Mouse (Mus musculus) left cerebral cortex, postnatal 4 days (tissue): ENCODE measurements at regions not wholly inside any gene's neighbourhood (a gene's known extent, or its start where the extent isn't known, plus 50 kb on each side); places are given as distances from the start of the nearest gene placed in this dataset.
A peak's percentile ranks its signal among the peaks of the same experiment; 100 is the strongest.

Source experiments
- DNase-seq: peaks from one replicate; pipeline ENCODE4 v3.0.0-alpha.2; 2022
- intact Hi-C: fragments of 180-260 bp; cut with DNase I; formaldehyde crosslinking; loops from one replicate; pipeline ENCODE4 v1.15.1; 2025

GRCm38 (mm10) chr8:34709911-34710733 lies 598.6 kb upstream of the Gm10131 start:
- intact Hi-C loops: no loop called here
- peak; percentile 42 for DNase-seq

- DNase-seq: peak; percentile 57
- intact Hi-C loops: no loop called here
Measured at GRCm38 (mm10) chr8:34709316-34709715, 597.8 kb upstream of the Gm10131 start.

- peak; percentile 57 for DNase-seq
- intact Hi-C loops: no loop called here
Measured at GRCm38 (mm10) chr8:34703351-34703750, 591.8 kb upstream of the Gm10131 start.

GRCm38 (mm10) chr8:34702806-34703205 lies 591.3 kb upstream of the Gm10131 start:
- intact Hi-C loops: no loop called here
- no peak for DNase-seq

GRCm38 (mm10) chr8:34699015-34699414 lies 587.5 kb upstream of the Gm10131 start:
- intact Hi-C loops: no loop called here

GRCm38 (mm10) chr8:34696365-34696764 lies 584.8 kb upstream of the Gm10131 start:
- DNase-seq: no peak
- intact Hi-C loops: no loop called here

More at GRCm38 (mm10) chr8:34699015-34699414, 587.5 kb upstream of the Gm10131 start:
- no peak for DNase-seq

GRCm38 (mm10) chr8:34692606-34693005 lies 581.1 kb upstream of the Gm10131 start:
- intact Hi-C loops: no loop called here
- DNase-seq: no peak

- intact Hi-C loops: no loop called here
- no peak for DNase-seq
Measured at GRCm38 (mm10) chr8:34691776-34692175, 580.2 kb upstream of the Gm10131 start.

GRCm38 (mm10) chr8:34689825-34690493 lies 578.4 kb upstream of the Gm10131 start:
- no peak for DNase-seq
- intact Hi-C loops: no loop called here

- intact Hi-C loops: no loop called here
Measured at GRCm38 (mm10) chr8:34689049-34689824, 577.7 kb upstream of the Gm10131 start.

GRCm38 (mm10) chr8:34688396-34689048 lies 577.0 kb upstream of the Gm10131 start:
- intact Hi-C loops: no loop called here
- no peak for DNase-seq

More at GRCm38 (mm10) chr8:34689049-34689824, 577.7 kb upstream of the Gm10131 start:
- no peak for DNase-seq

- intact Hi-C loops: no loop called here
- no peak for DNase-seq
Measured at GRCm38 (mm10) chr8:34686371-34686770, 574.8 kb upstream of the Gm10131 start.

- DNase-seq: peak; percentile 14
- intact Hi-C loops: no loop called here
Measured at GRCm38 (mm10) chr8:34684683-34685082, 573.1 kb upstream of the Gm10131 start.

- intact Hi-C loops: no loop called here
- DNase-seq: no peak
Measured at GRCm38 (mm10) chr8:34683173-34683572, 571.6 kb upstream of the Gm10131 start.

GRCm38 (mm10) chr8:34682221-34682620 lies 570.7 kb upstream of the Gm10131 start:
- no peak for DNase-seq
- intact Hi-C loops: no loop called here

GRCm38 (mm10) chr8:34679565-34680291 lies 568.2 kb upstream of the Gm10131 start:
- intact Hi-C loops: no loop called here
- DNase-seq: peak; percentile 93

- DNase-seq: no peak
- intact Hi-C loops: no loop called here
Measured at GRCm38 (mm10) chr8:34678879-34679278, 567.3 kb upstream of the Gm10131 start.

GRCm38 (mm10) chr8:34671716-34672115 lies 560.2 kb upstream of the Gm10131 start:
- DNase-seq: no peak
- intact Hi-C loops: no loop called here

GRCm38 (mm10) chr8:34670930-34671715 lies 559.6 kb upstream of the Gm10131 start:
- DNase-seq: no peak
- intact Hi-C loops: no loop called here
